ENCODE assay signal across 26 mouse cellular contexts in the genomic region with DNA sequence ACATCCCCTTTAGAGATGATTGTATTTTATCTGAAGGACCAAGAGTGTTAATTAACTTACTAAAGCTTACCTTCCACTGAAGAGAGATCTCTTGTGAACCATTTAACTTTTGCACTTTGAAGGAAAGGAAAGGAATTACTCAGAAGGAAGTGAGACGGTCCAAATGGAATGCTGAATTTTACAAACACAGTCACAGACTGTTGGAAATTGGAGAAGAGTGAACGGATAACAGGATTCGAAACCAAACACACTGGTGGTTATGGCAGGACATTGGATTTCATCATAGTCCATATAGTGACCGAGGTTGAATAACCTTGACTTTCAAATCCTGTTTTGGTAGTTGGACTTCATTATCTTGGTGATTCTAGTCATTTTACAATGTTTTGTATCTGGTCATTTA.
DNase-seq lines count a peak whose midpoint lies in the region; ATAC-seq and TF ChIP-seq lines count a peak whose summit lies in the region.
"Had no signal": no experiment of that assay in that cellular context is flagged by ENCODE, and none has a peak within 500 bp of the region (broad histone marks: within the 10 kb centered on the region; RNA-seq: fewer than 3 reads in every experiment).

No protein-coding gene starts in this region.

- intact Hi-C loops in heart, postnatal 25 days (cut with DNase I): no loop called here

- DNase-seq in 3134 (ENCODE audit: extremely low read depth, insufficient read length, low spot score) (peak; percentile 22), NIH3T3 (ENCODE audit: low read depth) (peak; percentile 8)
- DNase-seq in heart, postnatal 25 days (ENCODE audit: low spot score): no peak
- no peak for DNase-seq in thymus, postnatal 10 days (ENCODE audit: low spot score in 2 of 2)
- DNase-seq in urinary bladder, postnatal 36 days (ENCODE audit: low spot score in 2 of 2): no peak
- DNase-seq: adrenal gland, adult 8-10 months; adrenal gland, postnatal 25 days; cerebellum, adult 18-20 months; cerebellum, adult 9-10 months; cerebellum, postnatal 14 days; gastrocnemius, postnatal 25 days; heart, adult 2 months; heart, postnatal 36 days had no signal

- TF ChIP-seq CTCF in embryonic fibroblast, embryonic 13.5 days (IDR thresholded peaks at IDR 0.05; ENCODE audit: borderline replicate concordance, insufficient read depth, low read length): no peak

- no peak overlapping the region for H3K4me3 ChIP-seq in embryonic fibroblast, embryonic 13.5 days (ENCODE audit: insufficient read depth, low read length)
- H3K4me3 ChIP-seq: embryonic facial prominence, embryonic 12.5 days; embryonic facial prominence, embryonic 15.5 days; erythroblast, embryonic 14.5 days; forebrain, embryonic 12.5 days; forebrain, embryonic 15.5 days; heart, adult 2 months; heart, embryonic 10.5 days; hindbrain, embryonic 10.5 days; hindbrain, embryonic 13.5 days; intestine, embryonic 15.5 days had no signal

- H3K27ac ChIP-seq in embryonic fibroblast, embryonic 13.5 days (ENCODE audit: insufficient read depth, low read length): peak overlapping the region; percentile 50; the same call in 1 of the 2 replicates
- H3K27ac ChIP-seq: embryonic facial prominence, embryonic 12.5 days; embryonic facial prominence, embryonic 15.5 days; forebrain, embryonic 12.5 days; forebrain, embryonic 15.5 days; heart, adult 2 months; heart, embryonic 10.5 days; hindbrain, embryonic 10.5 days; hindbrain, embryonic 13.5 days; intestine, embryonic 15.5 days had no signal

- TF ChIP-seq POLR2A in embryonic fibroblast, embryonic 13.5 days (IDR thresholded peaks at IDR 0.05; ENCODE audit: low read depth, low read length): no peak

- H3K4me1 ChIP-seq in embryonic fibroblast, embryonic 13.5 days (ENCODE audit: control insufficient read depth, insufficient read depth, low read length): 0 out of 2 replicates have a peak, but pooled peaks cover 3% of the 10 kb centered on the region
- H3K4me1 ChIP-seq: embryonic facial prominence, embryonic 12.5 days; embryonic facial prominence, embryonic 15.5 days; forebrain, embryonic 12.5 days; forebrain, embryonic 15.5 days; heart, embryonic 10.5 days; hindbrain, embryonic 10.5 days; hindbrain, embryonic 13.5 days; intestine, embryonic 15.5 days had no signal

- ATAC-seq in megakaryocyte progenitor cell, adult 5-6 weeks (replicated peaks; ENCODE audit: poor library complexity): peak; percentile 93
- ATAC-seq: activated CD4-positive, CD25-positive, alpha-beta regulatory T cell, adult 4 months; forebrain, embryonic 15.5 days; hindbrain, embryonic 16.5 days; intestine, embryonic 15.5 days had no signal

Comparison
In these comparisons a context has a peak if more than half of its experiments do, and no peak if none do; other contexts are left out.
1. DNase-seq: peak in 3134 (single experiment) and NIH3T3 (single experiment); none in heart, postnatal 25 days (single experiment), thymus, postnatal 10 days (0 of 2) and urinary bladder, postnatal 36 days (0 of 2).